Mouse (Mus musculus) CH12.LX (cell line): ENCODE measurements around the gene Lzts2. TPM values are rescaled to one million over a fixed set of nuclear protein-coding genes. Genes with fewer than 3 reads are reported as not detected.

Experiments used
- DNase-seq: peaks from one replicate; pipeline ENCODE4 v3.0.0-alpha.2; 2013; ENCODE audit errors: extremely low read depth
- H3K27ac ChIP-seq: 2 replicates; pipeline ENCODE4 v1.5.1; 2012; ENCODE audit warnings: low read depth, mild to moderate bottlenecking, control low read depth, moderate library complexity; ENCODE audit not compliant: insufficient read depth
- H3K27me3 ChIP-seq: replicated peaks from 2 replicates; pipeline ENCODE3; 2012; ENCODE audit warnings: inconsistent platforms
- H3K36me3 ChIP-seq, 2 experiments: replicated peaks in 1 of 2; 2 replicates each; pipeline versions ENCODE3 to v1.6.1; 2012; ENCODE audit warnings: inconsistent platforms in 1 of 2, low read length in 1 of 2, mild to moderate bottlenecking in 1 of 2, mixed read lengths in 1 of 2, moderate library complexity in 1 of 2; ENCODE audit not compliant: control insufficient read depth in 1 of 2, insufficient read depth in 1 of 2
- H3K4me1 ChIP-seq, 2 experiments: 2 replicates each; pipeline ENCODE4 v1.6.1; 2012; ENCODE audit warnings: inconsistent platforms in 1 of 2, moderate library complexity in 1 of 2; ENCODE audit not compliant: insufficient read depth in 2 of 2, control insufficient read depth in 1 of 2
- H3K4me2 ChIP-seq: 2 replicates; pipeline ENCODE4 v1.6.1; 2012; ENCODE audit warnings: low read depth, mild to moderate bottlenecking, control low read depth; ENCODE audit not compliant: poor library complexity, insufficient read depth, severe bottlenecking
- H3K4me3 ChIP-seq, 3 experiments: fragments of 150-350 bp in 1 of 3; sonication (generic) in 1 of 3; replicated peaks in 1 of 3; 2 replicates each; pipeline versions ENCODE3 to v1.5.1; 2011 to 2012; ENCODE audit warnings: low read depth in 2 of 3, low read length in 2 of 3, mild to moderate bottlenecking in 2 of 3, moderate library complexity in 2 of 3, control low read depth in 1 of 3, improper control_type of control experiment in 1 of 3, inconsistent platforms in 1 of 3, mixed read lengths in 1 of 3; ENCODE audit not compliant: poor library complexity in 1 of 3
- H3K79me2 ChIP-seq: replicated peaks from 2 replicates; pipeline ENCODE4 v1.6.1; 2012; ENCODE audit warnings: mild to moderate bottlenecking, moderate library complexity; ENCODE audit not compliant: control insufficient read depth, poor library complexity, insufficient read depth, severe bottlenecking; ENCODE audit errors: extremely low read depth
- H3K9ac ChIP-seq: 2 replicates; pipeline ENCODE4 v1.6.1; 2012; ENCODE audit warnings: low read depth, mild to moderate bottlenecking, control low read depth, moderate library complexity; ENCODE audit not compliant: insufficient read depth
- H3K9me3 ChIP-seq: replicated peaks from 2 replicates; pipeline ENCODE3; 2012; ENCODE audit warnings: low read length, inconsistent platforms, mixed read lengths
- CHD1 ChIP-seq: IDR thresholded peaks from 2 replicates; pipeline ENCODE4 v1.6.1; 2012; ENCODE audit warnings: low read depth, low read length, improper control_type of control experiment, inconsistent platforms
- CHD2 ChIP-seq: IDR thresholded peaks from 2 replicates; pipeline ENCODE4 v1.6.1; 2011; ENCODE audit warnings: low read length, improper control_type of control experiment
- CTCF ChIP-seq, 2 experiments: IDR thresholded peaks in 1 of 2; conservative IDR thresholded peaks in 1 of 2; 2 replicates each; pipeline ENCODE4 v1.5.1; 2011 to 2012; ENCODE audit warnings: low read depth in 2 of 2, low read length in 2 of 2, improper control_type of control experiment in 1 of 2, inconsistent platforms in 1 of 2, mild to moderate bottlenecking in 1 of 2, moderate library complexity in 1 of 2
- ELF1 ChIP-seq: IDR thresholded peaks from 2 replicates; pipeline ENCODE4 v1.6.1; 2014; ENCODE audit warnings: low read depth, mild to moderate bottlenecking, inconsistent platforms, low read length, improper control_type of control experiment
- EP300 ChIP-seq: IDR thresholded peaks from 2 replicates; pipeline ENCODE4 v1.6.1; 2011; ENCODE audit warnings: low read length, improper control_type of control experiment
- ETS1 ChIP-seq: conservative IDR thresholded peaks from 2 replicates; pipeline ENCODE4 v1.6.1; 2012; ENCODE audit warnings: low read depth, mild to moderate bottlenecking, inconsistent platforms, low read length, improper control_type of control experiment, moderate library complexity
- IRF4 ChIP-seq: IDR thresholded peaks from 2 replicates; pipeline ENCODE4 v1.6.1; 2014; ENCODE audit warnings: low read depth, mild to moderate bottlenecking, inconsistent platforms, low read length, improper control_type of control experiment
- JUND ChIP-seq: conservative IDR thresholded peaks from 2 replicates; pipeline ENCODE4 v1.6.1; 2011; ENCODE audit warnings: low read depth, low read length, improper control_type of control experiment
- KAT2A ChIP-seq: IDR thresholded peaks from 2 replicates; pipeline ENCODE4 v1.6.1; 2012; ENCODE audit warnings: low read length, improper control_type of control experiment, inconsistent platforms; ENCODE audit not compliant: insufficient replicate concordance
- MAFK ChIP-seq: IDR thresholded peaks from 2 replicates; pipeline ENCODE4 v1.6.1; 2011; ENCODE audit warnings: low read length, improper control_type of control experiment; ENCODE audit not compliant: insufficient replicate concordance
- MAX ChIP-seq: IDR thresholded peaks from 2 replicates; pipeline ENCODE4 v1.6.1; 2011; ENCODE audit warnings: low read length, improper control_type of control experiment
- MAZ ChIP-seq: IDR thresholded peaks from 2 replicates; pipeline ENCODE4 v1.6.1; 2012; ENCODE audit warnings: low read depth, mild to moderate bottlenecking, inconsistent platforms, low read length, improper control_type of control experiment, moderate library complexity
- MEF2A ChIP-seq: IDR thresholded peaks from 2 replicates; pipeline ENCODE4 v1.6.1; 2014; ENCODE audit warnings: low read depth, mild to moderate bottlenecking, inconsistent platforms, low read length, improper control_type of control experiment, borderline replicate concordance
- MYC ChIP-seq: IDR thresholded peaks from 2 replicates; pipeline ENCODE4 v1.6.1; 2011; ENCODE audit warnings: low read depth, mild to moderate bottlenecking, improper control_type of control experiment, low read length
- NELFE ChIP-seq: IDR thresholded peaks from 2 replicates; pipeline ENCODE4 v1.6.1; 2011; ENCODE audit warnings: low read depth, low read length, improper control_type of control experiment
- NRF1 ChIP-seq: IDR thresholded peaks from 2 replicates; pipeline ENCODE4 v1.6.1; 2014; ENCODE audit warnings: low read depth, mild to moderate bottlenecking, inconsistent platforms, low read length, improper control_type of control experiment, moderate library complexity
- PAX5 ChIP-seq: IDR thresholded peaks from 2 replicates; pipeline ENCODE4 v1.6.1; 2012; ENCODE audit warnings: low read length, inconsistent platforms, mixed read lengths
- POLR2A ChIP-seq: IDR thresholded peaks from 2 replicates; pipeline ENCODE4 v1.6.1; 2011; ENCODE audit warnings: low read depth, mild to moderate bottlenecking, improper control_type of control experiment, low read length
- POLR2AphosphoS2 ChIP-seq: IDR thresholded peaks from 2 replicates; pipeline ENCODE4 v1.6.1; 2011; ENCODE audit warnings: low read depth, low read length, improper control_type of control experiment
- SIN3A ChIP-seq: IDR thresholded peaks from 2 replicates; pipeline ENCODE4 v1.6.1; 2012; ENCODE audit warnings: low read length, improper control_type of control experiment, inconsistent platforms
- SMC3 ChIP-seq: IDR thresholded peaks from 2 replicates; pipeline ENCODE4 v1.6.1; 2011; ENCODE audit warnings: low read depth, low read length, improper control_type of control experiment
- TCF12 ChIP-seq: IDR thresholded peaks from 2 replicates; pipeline ENCODE4 v1.6.1; 2014; ENCODE audit warnings: low read depth, mild to moderate bottlenecking, inconsistent platforms, low read length, improper control_type of control experiment
- UBTF ChIP-seq: IDR thresholded peaks from 2 replicates; pipeline ENCODE4 v1.6.1; 2012; ENCODE audit warnings: low read depth, mild to moderate bottlenecking, inconsistent platforms, low read length, improper control_type of control experiment, moderate library complexity
- USF1 ChIP-seq: IDR thresholded peaks from 2 replicates; pipeline ENCODE4 v1.6.1; 2014; ENCODE audit warnings: low read depth, mild to moderate bottlenecking, inconsistent platforms, low read length, improper control_type of control experiment
- USF2 ChIP-seq: conservative IDR thresholded peaks from 2 replicates; pipeline ENCODE4 v1.6.1; 2011; ENCODE audit warnings: low read depth, low read length, improper control_type of control experiment
- ZC3H11A ChIP-seq: IDR thresholded peaks from 2 replicates; pipeline ENCODE4 v1.6.1; 2012; ENCODE audit warnings: low read depth, mild to moderate bottlenecking, inconsistent platforms, low read length, improper control_type of control experiment
- ZKSCAN1 ChIP-seq: IDR thresholded peaks from 2 replicates; pipeline ENCODE4 v1.6.1; 2012; ENCODE audit warnings: low read depth, inconsistent platforms, low read length, improper control_type of control experiment, borderline replicate concordance
- dilution Hi-C: fragments of 300-500 bp; cut with MboI; formaldehyde crosslinking; loops from 2 replicates; pipeline ENCODE4 v1.14.3; 2020; ENCODE audit warnings: low sequenced_read_pairs; ENCODE audit not compliant: extremely low pct_unique_long_range_greater_than_20kb, extremely low pct_ligation_motif_present
- in situ Hi-C: fragments of 300-500 bp; cut with MboI; formaldehyde crosslinking; loops from 3 replicates; pipeline ENCODE4 v1.14.3; 2019; ENCODE audit warnings: low sequenced_read_pairs, low pct_ligation_motif_present, low pct_unique_long_range_greater_than_20kb, mixed read lengths
- polyA plus RNA-seq: library from polyadenylated mRNA; unstranded; fragments of >175 nt; gene quantifications from 2 replicates; pipeline ENCODE4 v1.2.1, GENCODE M21; 2012; ENCODE audit warnings: low read depth; ENCODE audit not compliant: insufficient read length
- total RNA-seq, 2 experiments: library from RNA; depleted of rRNA; stranded (reverse); fragments of 300-350 nt in 1 of 2; fragments of >200 nt in 1 of 2; gene quantifications; 2 replicates each; pipeline ENCODE4 v1.2.3; 2012 to 2014

Gene Lzts2
- total and polyA plus RNA-seq, 3 experiments: 0.68 to 22.1 (median 2.2) TPM

DNA sequence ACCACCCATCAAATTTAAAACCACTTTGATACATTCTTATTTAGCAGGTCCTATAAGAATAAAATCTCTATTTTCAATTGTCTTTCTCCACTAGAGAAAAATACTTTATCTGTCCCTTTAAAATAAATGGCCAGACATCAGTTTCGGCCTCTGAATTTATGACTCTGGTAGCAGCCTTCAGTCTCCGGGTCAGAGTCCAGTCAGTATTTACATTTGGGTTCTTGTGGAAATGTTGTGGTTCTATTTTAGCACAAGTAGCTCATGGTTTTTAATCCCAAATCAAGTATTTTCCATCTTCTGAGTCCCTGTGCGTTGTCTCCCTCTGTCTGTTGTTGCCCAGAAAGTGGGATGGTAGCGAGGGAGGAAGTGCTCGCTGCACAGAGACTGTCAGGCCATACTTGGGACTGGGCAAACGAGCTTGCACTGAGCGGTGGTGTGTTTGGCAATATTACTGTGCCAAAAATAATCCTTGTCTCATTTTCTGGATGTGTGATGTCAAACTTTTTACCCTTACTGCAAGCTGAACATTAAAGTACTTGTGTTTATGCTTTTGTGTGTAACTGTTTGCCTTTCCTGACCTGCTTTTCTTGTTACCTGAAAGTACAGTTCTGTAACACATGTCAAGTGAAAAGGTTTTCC, 31.6 kb upstream of the Lzts2 start:
- peaks cover 14 to 48% of the 10 kb centered on the region in 2 experiments for H3K36me3 ChIP-seq
- in situ Hi-C loops: no loop called here
- TF ChIP-seq TCF12 (no peak), MYC (no peak), PAX5 (no peak), CHD1 (no peak), NRF1 (no peak), POLR2A (no peak), SIN3A (no peak), POLR2AphosphoS2 (no peak), ETS1 (no peak), MEF2A (no peak), CTCF (conservative IDR thresholded peaks at IDR 0.05 in 1 of 2, IDR thresholded peaks at IDR 0.05 in 1 of 2; ENCODE audit: low read depth in 2 of 2, low read length in 2 of 2) (no peak), ZC3H11A (no peak)
- peak overlapping the region in 2 of 3 experiments; percentile 28 to 35 for H3K4me3 ChIP-seq
- dilution Hi-C loops: no loop called here
- DNase-seq: peak; percentile 23
- H3K4me2 ChIP-seq: no peak overlapping the region; the same call in 1 of the 2 replicates
- H3K4me1 ChIP-seq: peaks cover 8 to 57% of the 10 kb centered on the region in 2 experiments
- H3K27ac ChIP-seq: peak overlapping the region; percentile 39; the same call in 1 of the 2 replicates
- no peaks in the 10 kb centered on the region for H3K79me2 ChIP-seq
- no peaks in the 10 kb centered on the region for H3K27me3 ChIP-seq
- no peaks in the 10 kb centered on the region for H3K9me3 ChIP-seq
- H3K9ac ChIP-seq: no peak overlapping the region

DNA sequence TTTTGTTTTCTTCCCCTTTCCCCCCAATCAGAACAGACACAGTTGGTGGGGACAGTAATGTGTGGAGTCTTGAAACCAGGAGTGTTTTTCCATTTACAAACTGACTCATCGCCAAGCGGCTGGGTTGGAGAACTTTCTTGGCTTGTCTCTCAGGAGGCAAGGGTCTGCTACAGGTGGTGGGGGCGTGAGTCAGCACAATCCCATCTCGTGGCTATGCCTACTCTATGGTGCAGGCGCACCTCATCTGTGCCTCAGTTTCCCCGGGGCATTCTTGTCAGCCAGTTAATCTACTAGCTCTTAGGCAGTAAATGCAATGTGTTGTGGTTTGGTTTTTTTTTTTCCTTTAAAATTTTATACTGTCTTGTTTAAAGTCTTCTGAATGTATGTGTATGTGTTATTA, 30.8 kb upstream of the Lzts2 start:
- Histone ChIP-seq H3K36me3 (peaks cover 10 to 40% of the 10 kb centered on the region in 2 experiments), H3K27ac (no peak overlapping the region), H3K79me2 (no peaks in the 10 kb centered on the region), H3K4me2 (no peak overlapping the region), H3K4me1 (peaks cover 8 to 53% of the 10 kb centered on the region in 2 experiments), H3K9ac (no peak overlapping the region), H3K9me3 (no peaks in the 10 kb centered on the region), H3K4me3 (peak overlapping the region in 1 of 3 experiments; percentile 8), H3K27me3 (no peaks in the 10 kb centered on the region)
- DNase-seq: peak; percentile 43
- dilution Hi-C loops (no loop called here), in situ Hi-C loops (no loop called here)
- TF ChIP-seq IRF4: no peak
- no peak for TF ChIP-seq KAT2A
- no peak for TF ChIP-seq MAX
- TF ChIP-seq ZKSCAN1: no peak
- TF ChIP-seq ETS1: no peak
- TF ChIP-seq MAZ: no peak
- TF ChIP-seq ELF1: no peak
- no peak for TF ChIP-seq JUND
- TF ChIP-seq MAFK: no peak
- no peak for TF ChIP-seq EP300
- TF ChIP-seq SMC3: no peak
- TF ChIP-seq USF2: no peak
- TF ChIP-seq POLR2AphosphoS2: no peak
- TF ChIP-seq CHD2: no peak
- TF ChIP-seq USF1: no peak
- no peak for TF ChIP-seq UBTF
- no peak for TF ChIP-seq CHD1
- TF ChIP-seq SIN3A: no peak
- no peak for TF ChIP-seq NELFE
